Mouse (Mus musculus) frontal cortex, postnatal 14 days (tissue): Measurements from ENCODE around the gene Olfr1466.

ENCODE experiments used
- DNase-seq, 2 experiments: peaks; one replicate each; pipeline ENCODE4 v3.0.0; 2022; ENCODE audit warnings: low spot score in 2 of 2

Gene Olfr1466

GRCm38 (mm10) chr19:13338562-13338961 is at the start of gene Olfr1466:
Gene Olfr1466 (plus strand): TSS chr19:13338862.
- DNase-seq = no peak

- no peak for DNase-seq
Measured at GRCm38 (mm10) chr19:13315441-13315840, 23.2 kb upstream of the Olfr1466 start, which contains the start of gene Olfr1465. Gene Olfr1465 (minus strand): TSS chr19:13315541.

GRCm38 (mm10) chr19:13361936-13362335 is 23.3 kb downstream of the Olfr1466 start, which contains the start of gene Olfr1467:
Gene Olfr1467 (plus strand): TSS chr19:13362236.
- DNase-seq = no peak
